Mouse (Mus musculus): ENCODE data around the gene Trp53bp2.

Gene Trp53bp2

GRCm38 (mm10) chr1:182408684-182409327 lies at the start of gene Trp53bp2:
TSS of gene Trp53bp2 (plus strand) at chr1:182409172.
- peak; percentile 99 for DNase-seq (ENCODE audit: low spot score in 2 of 2)

- peak in 1 of 2 experiments; percentile 30 for DNase-seq (ENCODE audit: low spot score in 2 of 2)
Observed at GRCm38 (mm10) chr1:182362703-182363102, 46.3 kb upstream of the Trp53bp2 start.

- DNase-seq (ENCODE audit: low spot score in 2 of 2), result no peak
Observed at GRCm38 (mm10) chr1:182363683-182364404, 45.1 kb upstream of the Trp53bp2 start.

- no peak for DNase-seq (ENCODE audit: low spot score in 2 of 2)
Observed at GRCm38 (mm10) chr1:182368309-182368708, 40.7 kb upstream of the Trp53bp2 start.

GRCm38 (mm10) chr1:182368782-182369181 lies 40.2 kb upstream of the Trp53bp2 start:
- no peak for DNase-seq (ENCODE audit: low spot score in 2 of 2)

- DNase-seq (ENCODE audit: low spot score in 2 of 2), result no peak
Observed at GRCm38 (mm10) chr1:182369435-182369834, 39.5 kb upstream of the Trp53bp2 start.

GRCm38 (mm10) chr1:182371891-182372290 lies 37.1 kb upstream of the Trp53bp2 start:
- DNase-seq (ENCODE audit: low spot score in 2 of 2), result no peak

- no peak for DNase-seq (ENCODE audit: low spot score in 2 of 2)
Observed at GRCm38 (mm10) chr1:182376221-182376620, 32.8 kb upstream of the Trp53bp2 start.

- DNase-seq (ENCODE audit: low spot score in 2 of 2), result no peak
Observed at GRCm38 (mm10) chr1:182376826-182377225, 32.1 kb upstream of the Trp53bp2 start.

GRCm38 (mm10) chr1:182377519-182377918 lies 31.5 kb upstream of the Trp53bp2 start:
- DNase-seq (ENCODE audit: low spot score in 2 of 2), result no peak

- no peak for DNase-seq (ENCODE audit: low spot score in 2 of 2)
Observed at GRCm38 (mm10) chr1:182378205-182378835, 30.7 kb upstream of the Trp53bp2 start.

- DNase-seq (ENCODE audit: low spot score in 2 of 2), result no peak
Observed at GRCm38 (mm10) chr1:182378876-182379275, 30.1 kb upstream of the Trp53bp2 start.

- no peak for DNase-seq (ENCODE audit: low spot score in 2 of 2)
Observed at GRCm38 (mm10) chr1:182380683-182381082, 28.3 kb upstream of the Trp53bp2 start.

GRCm38 (mm10) chr1:182381327-182381726 lies 27.6 kb upstream of the Trp53bp2 start:
- no peak for DNase-seq (ENCODE audit: low spot score in 2 of 2)

GRCm38 (mm10) chr1:182383096-182383495 lies 25.9 kb upstream of the Trp53bp2 start:
- DNase-seq (ENCODE audit: low spot score in 2 of 2), result no peak

GRCm38 (mm10) chr1:182386449-182386848 lies 22.5 kb upstream of the Trp53bp2 start:
- no peak for DNase-seq (ENCODE audit: low spot score in 2 of 2)

- DNase-seq (ENCODE audit: low spot score in 2 of 2), result no peak
Observed at GRCm38 (mm10) chr1:182388729-182389128, 20.2 kb upstream of the Trp53bp2 start.

GRCm38 (mm10) chr1:182398171-182398570 lies 10.8 kb upstream of the Trp53bp2 start:
- DNase-seq (ENCODE audit: low spot score in 2 of 2), result no peak

GRCm38 (mm10) chr1:182398780-182399179 lies 10.2 kb upstream of the Trp53bp2 start:
- no peak for DNase-seq (ENCODE audit: low spot score in 2 of 2)

GRCm38 (mm10) chr1:182399205-182399604 lies 9.8 kb upstream of the Trp53bp2 start:
- no peak for DNase-seq (ENCODE audit: low spot score in 2 of 2)

GRCm38 (mm10) chr1:182399908-182400307 lies 9.1 kb upstream of the Trp53bp2 start:
- no peak for DNase-seq (ENCODE audit: low spot score in 2 of 2)

GRCm38 (mm10) chr1:182403076-182403475 lies 5.9 kb upstream of the Trp53bp2 start:
- no peak for DNase-seq (ENCODE audit: low spot score in 2 of 2)

- DNase-seq (ENCODE audit: low spot score in 2 of 2), result no peak
Observed at GRCm38 (mm10) chr1:182406621-182407020, 2.4 kb upstream of the Trp53bp2 start.

Data from spleen, postnatal 10 days (tissue).